Mouse (Mus musculus) bone marrow macrophage, adult 2 months (primary cell): ENCODE data around the gene Dpysl4.

Experiments used
- CTCF ChIP-seq: IDR thresholded peaks from 2 replicates; pipeline ENCODE4 v1.5.1; 2012; ENCODE audit warnings: low read depth, mild to moderate bottlenecking, low read length, moderate library complexity
- POLR2A ChIP-seq: IDR thresholded peaks from 2 replicates; pipeline ENCODE4 v1.6.1; 2012; ENCODE audit warnings: mild to moderate bottlenecking, low read depth, low read length, borderline replicate concordance

GRCm38 (mm10) chr7:139101826-139102225 lies 16.0 kb downstream of the Dpysl4 start:
- TF ChIP-seq POLR2A (no peak), CTCF (no peak)
